Mouse (Mus musculus): ENCODE results near the gene Negr1.

GRCm38 (mm10) chr3:156896106-156896505, 334.5 kb downstream of the Negr1 start:
- no peak for TF ChIP-seq CTCF (conservative IDR thresholded peaks at IDR 0.05; ENCODE audit: low read length)
- no peak for TF ChIP-seq POU5F1 (IDR thresholded peaks at IDR 0.05; ENCODE audit: borderline replicate concordance, low read length)
- TF ChIP-seq NANOG (IDR thresholded peaks at IDR 0.05; ENCODE audit: borderline replicate concordance, low read length) = no peak
